Mouse (Mus musculus): ENCODE measurements around the gene Dnajc10. TPM values are rescaled to one million over a fixed set of nuclear protein-coding genes. Genes with fewer than 3 reads are reported as not detected.

Dnajc10 gene
- polyA plus RNA-seq, 1 experiment from 2014 or later, result 105 TPM

GRCm38 (mm10) chr2:80292172-80292571 lies 23.1 kb upstream of the Dnajc10 start, which contains the start of gene Prdx6b:
Gene Prdx6b, plus strand, starts transcription at chr2:80292472.
- no peak within 1 kb of the TSS for H3K27ac ChIP-seq (ENCODE audit: low read depth, low read length)
- H3K4me1 ChIP-seq (ENCODE audit: control insufficient read depth, insufficient read depth, low read length), result no peaks in the 10 kb centered on the region
- no peak within 1 kb of the TSS for H3K4me2 ChIP-seq (replicated peaks; ENCODE audit: low read depth, low read length)
- no peaks in the 10 kb centered on the region for H3K36me3 ChIP-seq (ENCODE audit: control insufficient read depth, insufficient read depth, low read length)
- 87% methylated on average over 8 of the region's 8 CpGs for WGBS
- H3K27me3 ChIP-seq (ENCODE audit: control insufficient read depth, insufficient read depth, low read length), result no peaks in the 10 kb centered on the region
- H3K9me3 ChIP-seq (ENCODE audit: control insufficient read depth, low read length), result no peaks in the 10 kb centered on the region
- no peak within 1 kb of the TSS for H3K9ac ChIP-seq (ENCODE audit: low read depth, low read length)
- ATAC-seq (ENCODE audit: low FRiP score, low TSS enrichment), result no peak
- H3K4me3 ChIP-seq (ENCODE audit: low read length), result no peak within 1 kb of the TSS

- H3K9ac ChIP-seq (ENCODE audit: low read depth, low read length), result no peak overlapping the region
- 68% methylated on average over 3 of the region's 3 CpGs for WGBS
- H3K4me1 ChIP-seq (ENCODE audit: control insufficient read depth, insufficient read depth, low read length), result no peaks in the 10 kb centered on the region
- no peak overlapping the region for H3K4me3 ChIP-seq (ENCODE audit: low read length)
- no peaks in the 10 kb centered on the region for H3K27me3 ChIP-seq (ENCODE audit: control insufficient read depth, insufficient read depth, low read length)
- H3K27ac ChIP-seq (ENCODE audit: low read depth, low read length), result no peak overlapping the region
- no peak for ATAC-seq (ENCODE audit: low FRiP score, low TSS enrichment)
- H3K4me2 ChIP-seq (replicated peaks; ENCODE audit: low read depth, low read length), result no peak overlapping the region
- no peaks in the 10 kb centered on the region for H3K36me3 ChIP-seq (ENCODE audit: control insufficient read depth, insufficient read depth, low read length)
- H3K9me3 ChIP-seq (ENCODE audit: control insufficient read depth, low read length), result no peaks in the 10 kb centered on the region
Observed at GRCm38 (mm10) chr2:80298334-80298733, 16.9 kb upstream of the Dnajc10 start.

GRCm38 (mm10) chr2:80300806-80301205 lies 14.5 kb upstream of the Dnajc10 start:
- no peak overlapping the region for H3K27ac ChIP-seq (ENCODE audit: low read depth, low read length)
- no peak for ATAC-seq (ENCODE audit: low FRiP score, low TSS enrichment)
- H3K4me3 ChIP-seq (ENCODE audit: low read length), result no peak overlapping the region
- H3K4me1 ChIP-seq (ENCODE audit: control insufficient read depth, insufficient read depth, low read length), result no peaks in the 10 kb centered on the region
- H3K27me3 ChIP-seq (ENCODE audit: control insufficient read depth, insufficient read depth, low read length), result no peaks in the 10 kb centered on the region
- 86% methylated on average over 4 of the region's 4 CpGs for WGBS
- no peaks in the 10 kb centered on the region for H3K36me3 ChIP-seq (ENCODE audit: control insufficient read depth, insufficient read depth, low read length)
- H3K4me2 ChIP-seq (replicated peaks; ENCODE audit: low read depth, low read length), result no peak overlapping the region
- no peaks in the 10 kb centered on the region for H3K9me3 ChIP-seq (ENCODE audit: control insufficient read depth, low read length)
- H3K9ac ChIP-seq (ENCODE audit: low read depth, low read length), result no peak overlapping the region

- Histone ChIP-seq H3K27ac (ENCODE audit: low read depth, low read length) (no peak overlapping the region), H3K9ac (ENCODE audit: low read depth, low read length) (no peak overlapping the region), H3K36me3 (ENCODE audit: control insufficient read depth, insufficient read depth, low read length) (no peaks in the 10 kb centered on the region), H3K4me1 (ENCODE audit: control insufficient read depth, insufficient read depth, low read length) (no peaks in the 10 kb centered on the region), H3K4me2 (replicated peaks; ENCODE audit: low read depth, low read length) (no peak overlapping the region), H3K9me3 (ENCODE audit: control insufficient read depth, low read length) (no peaks in the 10 kb centered on the region), H3K4me3 (ENCODE audit: low read length) (no peak overlapping the region), H3K27me3 (ENCODE audit: control insufficient read depth, insufficient read depth, low read length) (no peaks in the 10 kb centered on the region)
- 94% methylated on average over 2 of the region's 2 CpGs for WGBS
- ATAC-seq (ENCODE audit: low FRiP score, low TSS enrichment), result no peak
Observed at GRCm38 (mm10) chr2:80303957-80304356, 11.3 kb upstream of the Dnajc10 start.

GRCm38 (mm10) chr2:80307701-80308100 lies 7.6 kb upstream of the Dnajc10 start:
- no peaks in the 10 kb centered on the region for H3K36me3 ChIP-seq (ENCODE audit: control insufficient read depth, insufficient read depth, low read length)
- no peaks in the 10 kb centered on the region for H3K4me1 ChIP-seq (ENCODE audit: control insufficient read depth, insufficient read depth, low read length)
- H3K4me3 ChIP-seq (ENCODE audit: low read length), result no peak overlapping the region
- 89% methylated on average over 3 of the region's 3 CpGs for WGBS
- H3K27me3 ChIP-seq (ENCODE audit: control insufficient read depth, insufficient read depth, low read length), result no peaks in the 10 kb centered on the region
- no peaks in the 10 kb centered on the region for H3K9me3 ChIP-seq (ENCODE audit: control insufficient read depth, low read length)
- H3K9ac ChIP-seq (ENCODE audit: low read depth, low read length), result no peak overlapping the region
- H3K27ac ChIP-seq (ENCODE audit: low read depth, low read length), result no peak overlapping the region
- H3K4me2 ChIP-seq (replicated peaks; ENCODE audit: low read depth, low read length), result no peak overlapping the region
- no peak for ATAC-seq (ENCODE audit: low FRiP score, low TSS enrichment)

- 81% methylated on average over 4 of the region's 4 CpGs for WGBS
- Histone ChIP-seq H3K4me2 (replicated peaks; ENCODE audit: low read depth, low read length) (no peak overlapping the region), H3K4me1 (ENCODE audit: control insufficient read depth, insufficient read depth, low read length) (no peaks in the 10 kb centered on the region), H3K27me3 (ENCODE audit: control insufficient read depth, insufficient read depth, low read length) (no peaks in the 10 kb centered on the region), H3K4me3 (ENCODE audit: low read length) (no peak overlapping the region), H3K9me3 (ENCODE audit: control insufficient read depth, low read length) (no peaks in the 10 kb centered on the region), H3K36me3 (ENCODE audit: control insufficient read depth, insufficient read depth, low read length) (no peaks in the 10 kb centered on the region), H3K9ac (ENCODE audit: low read depth, low read length) (no peak overlapping the region), H3K27ac (ENCODE audit: low read depth, low read length) (no peak overlapping the region)
- no peak for ATAC-seq (ENCODE audit: low FRiP score, low TSS enrichment)
Observed at GRCm38 (mm10) chr2:80309775-80310174, 5.5 kb upstream of the Dnajc10 start.

- Histone ChIP-seq H3K4me1 (ENCODE audit: control insufficient read depth, insufficient read depth, low read length) (no peaks in the 10 kb centered on the region), H3K27me3 (ENCODE audit: control insufficient read depth, insufficient read depth, low read length) (no peaks in the 10 kb centered on the region), H3K9me3 (ENCODE audit: control insufficient read depth, low read length) (no peaks in the 10 kb centered on the region), H3K4me3 (ENCODE audit: low read length) (no peak overlapping the region), H3K27ac (ENCODE audit: low read depth, low read length) (no peak overlapping the region), H3K36me3 (ENCODE audit: control insufficient read depth, insufficient read depth, low read length) (no peaks in the 10 kb centered on the region), H3K4me2 (replicated peaks; ENCODE audit: low read depth, low read length) (no peak overlapping the region), H3K9ac (ENCODE audit: low read depth, low read length) (no peak overlapping the region)
- 68% methylated on average over 4 of the region's 4 CpGs for WGBS
- ATAC-seq (ENCODE audit: low FRiP score, low TSS enrichment), result no peak
Observed at GRCm38 (mm10) chr2:80310772-80311171, 4.5 kb upstream of the Dnajc10 start.

- Histone ChIP-seq H3K36me3 (ENCODE audit: control insufficient read depth, insufficient read depth, low read length) (no peaks in the 10 kb centered on the region), H3K9ac (ENCODE audit: low read depth, low read length) (no peak overlapping the region), H3K4me1 (ENCODE audit: control insufficient read depth, insufficient read depth, low read length) (peaks cover 2% of the 10 kb centered on the region; the same call in 1 of the 2 replicates), H3K9me3 (ENCODE audit: control insufficient read depth, low read length) (no peaks in the 10 kb centered on the region), H3K4me3 (ENCODE audit: low read length) (no peak overlapping the region), H3K27me3 (ENCODE audit: control insufficient read depth, insufficient read depth, low read length) (no peaks in the 10 kb centered on the region), H3K27ac (ENCODE audit: low read depth, low read length) (no peak overlapping the region), H3K4me2 (replicated peaks; ENCODE audit: low read depth, low read length) (no peak overlapping the region)
- WGBS, result 77% methylated on average over 4 of the region's 4 CpGs
- no peak for ATAC-seq (ENCODE audit: low FRiP score, low TSS enrichment)
Observed at GRCm38 (mm10) chr2:80311350-80311749, 3.9 kb upstream of the Dnajc10 start.

GRCm38 (mm10) chr2:80314201-80314600 lies 1.1 kb upstream of the Dnajc10 start:
- no peak overlapping the region for H3K4me3 ChIP-seq (ENCODE audit: low read length)
- WGBS, result 36% methylated on average over 1 of the region's 1 CpGs
- H3K36me3 ChIP-seq (ENCODE audit: control insufficient read depth, insufficient read depth, low read length), result peaks cover 7% of the 10 kb centered on the region; the same call in 1 of the 2 replicates
- no peaks in the 10 kb centered on the region for H3K27me3 ChIP-seq (ENCODE audit: control insufficient read depth, insufficient read depth, low read length)
- no peak for ATAC-seq (ENCODE audit: low FRiP score, low TSS enrichment)
- H3K4me2 ChIP-seq (replicated peaks; ENCODE audit: low read depth, low read length), result no peak overlapping the region
- H3K9me3 ChIP-seq (ENCODE audit: control insufficient read depth, low read length), result no peaks in the 10 kb centered on the region
- H3K4me1 ChIP-seq (ENCODE audit: control insufficient read depth, insufficient read depth, low read length), result peaks cover 6% of the 10 kb centered on the region; the same call in 1 of the 2 replicates
- H3K27ac ChIP-seq (ENCODE audit: low read depth, low read length), result no peak overlapping the region
- H3K9ac ChIP-seq (ENCODE audit: low read depth, low read length), result no peak overlapping the region
